Mouse (Mus musculus): ENCODE results near the gene Lrp3.

GRCm38 (mm10) chr7:35185889-35186569 is 29.3 kb downstream of the Lrp3 start, which contains the start of gene Slc7a10:
- no peak for TF ChIP-seq CTCF (IDR thresholded peaks at IDR 0.05; ENCODE audit: insufficient read depth, low read length)
- TF ChIP-seq POLR2A (IDR thresholded peaks at IDR 0.05; ENCODE audit: borderline replicate concordance, extremely low read depth, low read depth, low read length): no peak
